Mouse (Mus musculus) heart, embryonic 11.5 days (tissue): ENCODE results near the gene Slc24a5. TPM values are rescaled to one million over a fixed set of nuclear protein-coding genes. Genes with fewer than 3 reads are reported as not detected.
A peak's percentile ranks its signal among the peaks of the same experiment; 100 is the strongest.
"Not testable (repeated sequence)": the region's sequence is repeated elsewhere in the genome, so short reads cannot be mapped to it uniquely, and the experiment has no call there.

ENCODE experiments used
- ATAC-seq: fragments of 200-750 bp; cut with Nextera tagmentation; replicated peaks from 2 replicates; pipeline ENCODE4 v1.8.0; 2017; ENCODE audit warnings: moderate library complexity; ENCODE audit not compliant: insufficient number of reproducible peaks, low FRiP score, low TSS enrichment
- H3K27ac ChIP-seq: fragments of 300-500 bp; sonication (generic); 2 replicates; pipeline ENCODE4 v1.5.1; 2014; ENCODE audit warnings: mild to moderate bottlenecking, low read depth, low read length
- H3K27me3 ChIP-seq: fragments of 300-500 bp; sonication (generic); 2 replicates; pipeline ENCODE4 v1.6.1; 2014; ENCODE audit warnings: mild to moderate bottlenecking, low read length, mixed read lengths; ENCODE audit not compliant: control insufficient read depth, insufficient read depth
- H3K36me3 ChIP-seq: fragments of 300-500 bp; sonication (generic); 2 replicates; pipeline ENCODE4 v1.6.1; 2014; ENCODE audit warnings: mild to moderate bottlenecking, low read length, moderate library complexity, mixed read lengths; ENCODE audit not compliant: control insufficient read depth, insufficient read depth
- H3K4me1 ChIP-seq: fragments of 300-500 bp; sonication (generic); 2 replicates; pipeline ENCODE4 v1.6.1; 2014; ENCODE audit warnings: low read length; ENCODE audit not compliant: control insufficient read depth, insufficient read depth
- H3K4me2 ChIP-seq: fragments of 300-500 bp; sonication (generic); 2 replicates; pipeline ENCODE4 v1.6.1; 2014; ENCODE audit warnings: mild to moderate bottlenecking, moderate library complexity
- H3K4me3 ChIP-seq: fragments of 300-500 bp; sonication (generic); 2 replicates; pipeline ENCODE4 v1.5.1; 2014; ENCODE audit warnings: low read depth, low read length
- H3K9ac ChIP-seq: fragments of 300-500 bp; sonication (generic); 2 replicates; pipeline ENCODE4 v1.6.1; 2014; ENCODE audit warnings: mild to moderate bottlenecking, low read depth, low read length, moderate library complexity
- H3K9me3 ChIP-seq: fragments of 300-500 bp; sonication (generic); replicated peaks from 2 replicates; pipeline ENCODE4 v1.6.1; 2016; ENCODE audit warnings: low read length; ENCODE audit not compliant: control insufficient read depth
- WGBS: fragments of 180-500 bp; shearing (Covaris S2); extraction: QIAGEN DNeasy Blood & Tissue Kit; methylation state at CpG from one replicate; pipeline ENCODE4 v1.1.7; 2014; ENCODE audit not compliant: insufficient replicate concordance; 5-methylcytosine and 5-hydroxymethylcytosine counted together
- polyA plus RNA-seq: library from polyadenylated mRNA; unstranded; fragments of >200 nt; fragmentation: Nextera tagmentation; extraction: Ambion mirVana; gene quantifications from 2 replicates; pipeline ENCODE4 v1.2.1, GENCODE M21; 2014

The Slc24a5 gene
- polyA plus RNA-seq, 1 experiment from 2014 or later: 4.2 TPM

DNA sequence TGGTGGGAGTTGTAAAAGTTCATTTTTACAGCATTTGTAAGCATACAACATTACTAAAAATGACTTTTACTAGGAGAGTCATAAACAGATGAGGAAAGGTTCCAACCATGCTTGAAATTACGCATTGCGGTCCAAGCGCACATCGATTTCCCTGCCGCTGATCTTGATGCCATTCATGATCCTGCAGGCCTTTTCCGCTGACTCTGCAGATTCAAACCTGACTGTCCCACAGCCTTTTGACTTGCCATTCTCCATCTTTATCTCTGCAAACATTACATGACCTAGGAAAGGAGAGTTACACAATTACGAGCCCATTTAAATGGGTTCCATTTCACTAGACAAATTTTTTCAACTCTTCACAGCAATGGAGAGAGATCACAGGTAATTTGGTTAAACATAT is 20.8 kb downstream of the Slc24a5 start:
- H3K4me2 ChIP-seq: no peak overlapping the region
- no peaks in the 10 kb centered on the region for H3K4me1 ChIP-seq
- no peaks in the 10 kb centered on the region for H3K9me3 ChIP-seq
- 96% methylated on average over 7 of the region's 7 CpGs for WGBS
- no peaks in the 10 kb centered on the region for H3K27me3 ChIP-seq
- no peak overlapping the region for H3K27ac ChIP-seq
- H3K4me3 ChIP-seq: no peak overlapping the region
- no peak for ATAC-seq
- no peak overlapping the region for H3K9ac ChIP-seq
- H3K36me3 ChIP-seq: peaks cover 13% of the 10 kb centered on the region

GRCm38 (mm10) chr2:125092123-125092522 is 24.2 kb downstream of the Slc24a5 start:
- WGBS: 66% methylated on average over 3 of the region's 3 CpGs
- H3K27me3 ChIP-seq, H3K4me2 ChIP-seq, H3K27ac ChIP-seq, H3K4me1 ChIP-seq, H3K9me3 ChIP-seq, ATAC-seq, H3K9ac ChIP-seq, H3K4me3 ChIP-seq: not testable (repeated sequence)
- H3K36me3 ChIP-seq: peaks cover 17% of the 10 kb centered on the region

DNA sequence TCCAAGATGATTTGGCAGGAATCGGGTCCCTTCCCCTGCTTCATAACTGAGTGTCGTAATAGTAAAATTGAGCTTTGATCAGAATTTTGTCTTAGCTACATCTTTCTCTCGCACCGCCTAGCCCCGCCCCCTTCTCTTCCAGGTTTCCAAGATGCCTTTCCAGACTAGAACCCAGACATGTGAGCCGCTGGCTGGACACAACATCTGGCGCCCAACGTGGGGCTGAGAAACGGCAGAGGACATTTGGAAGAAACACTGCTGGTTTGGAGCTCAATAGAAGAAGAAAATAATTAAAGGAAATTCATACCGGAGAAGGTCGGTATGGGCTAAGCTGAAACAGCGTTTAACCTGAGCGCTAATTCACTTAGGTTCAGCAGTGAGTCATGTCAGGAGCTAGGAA is 36.6 kb downstream of the Slc24a5 start:
- not testable (repeated sequence) for ATAC-seq, H3K27me3 ChIP-seq, H3K27ac ChIP-seq, H3K9ac ChIP-seq, H3K9me3 ChIP-seq, H3K4me1 ChIP-seq, H3K4me3 ChIP-seq, H3K4me2 ChIP-seq
- WGBS: 98% methylated on average over 13 of the region's 13 CpGs
- peaks cover 24% of the 10 kb centered on the region for H3K36me3 ChIP-seq

DNA sequence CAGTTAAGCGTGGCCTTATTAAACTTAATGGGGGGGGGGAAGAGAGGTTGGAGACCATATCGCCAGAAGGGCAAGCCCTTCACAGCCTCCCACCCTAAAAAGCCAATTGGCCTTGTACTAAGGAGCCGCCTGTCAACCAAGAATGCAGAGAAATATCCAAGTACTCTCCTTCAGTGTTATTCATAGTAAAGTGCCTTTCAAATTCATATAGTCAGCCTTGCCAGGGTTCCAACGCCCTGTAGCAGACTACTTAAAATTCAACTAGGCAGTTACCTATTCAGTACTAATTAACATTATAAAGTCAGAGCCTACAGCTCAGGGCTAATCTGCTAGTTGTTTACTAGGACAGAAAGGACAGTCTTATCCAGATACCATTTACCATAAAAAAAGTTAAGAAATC is 38.6 kb downstream of the Slc24a5 start:
- not testable (repeated sequence) for ATAC-seq, H3K4me2 ChIP-seq, H3K4me3 ChIP-seq, H3K27me3 ChIP-seq, H3K4me1 ChIP-seq, H3K9ac ChIP-seq, H3K9me3 ChIP-seq, H3K27ac ChIP-seq
- 99% methylated on average over 4 of the region's 4 CpGs for WGBS
- H3K36me3 ChIP-seq: peaks cover 21% of the 10 kb centered on the region

DNA sequence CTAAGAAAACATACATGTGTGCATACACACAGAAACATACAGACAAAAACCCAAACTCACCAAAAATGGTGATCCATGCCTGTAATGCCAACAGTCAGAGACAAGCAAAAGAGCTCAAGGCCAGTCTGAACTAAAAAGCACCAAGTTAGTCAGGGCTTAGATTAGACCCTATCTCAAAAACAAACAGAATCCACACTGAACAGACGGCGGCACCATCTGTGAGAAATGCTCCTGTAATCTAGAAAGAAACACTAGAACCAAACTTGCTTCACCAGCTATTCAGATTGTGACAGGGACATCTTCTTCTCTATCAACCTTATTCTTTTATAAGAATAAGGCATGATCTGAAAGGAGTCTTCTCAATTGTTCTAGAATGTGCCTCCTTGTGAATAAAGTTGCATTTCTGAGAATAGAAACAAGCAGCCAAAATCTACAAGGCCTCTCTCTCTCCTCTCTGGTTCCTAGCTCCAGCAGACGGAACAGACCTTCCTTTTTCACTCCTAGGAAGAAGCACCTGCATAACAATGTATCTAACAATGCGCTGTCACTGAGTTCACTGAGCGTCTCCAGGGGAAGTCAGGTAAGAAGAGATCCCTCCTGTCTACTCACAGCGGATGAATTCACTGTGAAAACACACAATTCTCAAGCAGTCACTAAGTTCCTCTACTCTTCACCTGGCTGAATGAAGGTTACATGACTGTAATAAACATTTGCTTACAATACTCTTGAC is 51.6 kb downstream of the Slc24a5 start:
- Histone ChIP-seq H3K27ac (no peak overlapping the region), H3K36me3 (no peaks in the 10 kb centered on the region), H3K27me3 (no peaks in the 10 kb centered on the region), H3K9me3 (no peaks in the 10 kb centered on the region), H3K4me2 (no peak overlapping the region), H3K4me3 (no peak overlapping the region), H3K9ac (no peak overlapping the region), H3K4me1 (peaks cover 31% of the 10 kb centered on the region)
- 53% methylated on average over 6 of the region's 6 CpGs for whole genome bisulfite sequencing
- ATAC-seq: no peak

DNA sequence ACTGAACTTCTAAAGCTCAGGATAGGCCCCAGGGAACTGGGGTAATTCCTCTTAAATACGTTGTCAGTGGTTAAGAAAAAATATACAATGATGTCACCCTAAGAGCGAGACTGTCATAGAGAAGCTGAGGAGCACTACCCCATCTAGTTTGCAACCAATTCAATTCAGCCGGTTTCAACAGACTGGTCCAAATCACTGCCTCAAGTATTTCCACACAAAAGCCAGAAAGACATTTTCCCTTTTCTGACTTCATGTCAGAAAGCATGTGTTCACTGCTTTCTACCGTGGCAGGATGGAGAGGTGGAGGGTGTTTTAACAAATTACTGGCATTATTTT is 54.3 kb downstream of the Slc24a5 start:
- H3K27ac ChIP-seq: peak overlapping the region; percentile 84; the same call in 1 of the 2 replicates
- peaks cover 31% of the 10 kb centered on the region for H3K4me1 ChIP-seq
- H3K27me3 ChIP-seq: no peaks in the 10 kb centered on the region
- ATAC-seq: no peak
- peak overlapping the region; percentile 96 for H3K9ac ChIP-seq
- H3K4me2 ChIP-seq: peak overlapping the region; percentile 67
- no peaks in the 10 kb centered on the region for H3K9me3 ChIP-seq
- H3K4me3 ChIP-seq: peak overlapping the region; percentile 79
- WGBS: 13% methylated on average over 4 of the region's 4 CpGs
- no peaks in the 10 kb centered on the region for H3K36me3 ChIP-seq

- WGBS: under 1% methylated on average over 45 of the region's 59 CpGs
- peak; percentile 76 for ATAC-seq
Observed at GRCm38 (mm10) chr2:125122624-125123476, 54.9 kb downstream of the Slc24a5 start.

DNA sequence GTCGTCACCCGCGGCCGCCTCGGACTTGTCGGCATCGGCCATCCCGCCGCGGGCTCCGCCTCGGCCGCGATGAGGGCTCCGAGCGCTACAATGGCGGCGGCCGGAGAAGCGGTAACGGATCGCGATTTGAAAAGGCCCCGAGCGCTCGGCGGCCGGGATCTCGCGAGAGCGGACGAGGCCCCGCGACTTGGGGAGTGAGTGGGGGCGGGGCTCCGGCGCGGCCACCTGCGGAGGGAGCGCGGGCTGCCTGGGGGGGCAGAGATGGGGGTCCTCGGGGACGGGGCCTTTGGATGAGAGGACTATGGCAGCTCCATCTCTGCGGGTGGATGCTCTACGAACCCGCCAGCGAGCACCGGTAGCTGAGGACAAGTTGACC is 55.5 kb downstream of the Slc24a5 start, which contains the start of gene Myef2:
Gene Myef2, minus strand, starts transcription at position 185 of the 376 bp plus-strand sequence.
- Histone ChIP-seq H3K4me3 (peak within 1 kb of the TSS; percentile 79), H3K9ac (peak within 1 kb of the TSS; percentile 96), H3K27me3 (no peaks in the 10 kb centered on the region), H3K36me3 (no peaks in the 10 kb centered on the region), H3K4me2 (peak within 1 kb of the TSS; percentile 67), H3K4me1 (peaks cover 28% of the 10 kb centered on the region), H3K27ac (peak within 1 kb of the TSS; percentile 84), H3K9me3 (no peaks in the 10 kb centered on the region)
- WGBS: under 1% methylated on average over 36 of the region's 48 CpGs
- peak; percentile 86 for ATAC-seq

More at GRCm38 (mm10) chr2:125122624-125123476, 54.9 kb downstream of the Slc24a5 start:
- Histone ChIP-seq H3K4me3 (peak overlapping the region; percentile 79), H3K4me1 (peaks cover 31% of the 10 kb centered on the region), H3K36me3 (no peaks in the 10 kb centered on the region), H3K27ac (peak overlapping the region; percentile 84), H3K9me3 (no peaks in the 10 kb centered on the region), H3K9ac (peak overlapping the region; percentile 96), H3K27me3 (no peaks in the 10 kb centered on the region), H3K4me2 (peak overlapping the region; percentile 67)
